Mouse (Mus musculus) urinary bladder, postnatal 25 days (tissue): ENCODE measurements around the gene H1foo.

ENCODE experiments used
- DNase-seq: peaks from one replicate; pipeline ENCODE4 v3.0.0; 2022; ENCODE audit warnings: low spot score

Gene H1foo

GRCm38 (mm10) chr6:115962439-115963085, 17.8 kb downstream of the H1foo start:
- no peak for DNase-seq

GRCm38 (mm10) chr6:115963656-115964055, 18.9 kb downstream of the H1foo start:
- no peak for DNase-seq

- no peak for DNase-seq
Measured at GRCm38 (mm10) chr6:115966227-115966966, 21.7 kb downstream of the H1foo start.

GRCm38 (mm10) chr6:115967291-115967880, 22.6 kb downstream of the H1foo start:
- no peak for DNase-seq

GRCm38 (mm10) chr6:115968086-115968485, 23.3 kb downstream of the H1foo start:
- no peak for DNase-seq

- DNase-seq = no peak
Measured at GRCm38 (mm10) chr6:115968700-115969099, 24.0 kb downstream of the H1foo start.

- no peak for DNase-seq
Measured at GRCm38 (mm10) chr6:115969103-115969502, 24.4 kb downstream of the H1foo start.

- DNase-seq = no peak
Measured at GRCm38 (mm10) chr6:115969952-115970351, 25.2 kb downstream of the H1foo start.

- DNase-seq = no peak
Measured at GRCm38 (mm10) chr6:115971273-115972060, 26.7 kb downstream of the H1foo start.

- DNase-seq = no peak
Measured at GRCm38 (mm10) chr6:115972083-115972764, 27.5 kb downstream of the H1foo start.

- DNase-seq = no peak
Measured at GRCm38 (mm10) chr6:115973139-115973875, 28.6 kb downstream of the H1foo start.

GRCm38 (mm10) chr6:115973881-115974662, 29.3 kb downstream of the H1foo start:
- no peak for DNase-seq

GRCm38 (mm10) chr6:115975606-115976005, 30.9 kb downstream of the H1foo start:
- no peak for DNase-seq

GRCm38 (mm10) chr6:115977810-115978209, 33.1 kb downstream of the H1foo start:
- no peak for DNase-seq

- no peak for DNase-seq
Measured at GRCm38 (mm10) chr6:115978596-115978995, 33.9 kb downstream of the H1foo start.

GRCm38 (mm10) chr6:115982889-115983288, 38.2 kb downstream of the H1foo start:
- no peak for DNase-seq

GRCm38 (mm10) chr6:115983306-115984038, 38.7 kb downstream of the H1foo start:
- DNase-seq = no peak

GRCm38 (mm10) chr6:115984580-115984979, 39.8 kb downstream of the H1foo start:
- no peak for DNase-seq

- no peak for DNase-seq
Measured at GRCm38 (mm10) chr6:115985622-115986021, 40.9 kb downstream of the H1foo start.
